Mouse (Mus musculus): ENCODE measurements around the gene Prkce. TPM values are rescaled to one million over a fixed set of nuclear protein-coding genes. Genes with fewer than 3 reads are reported as not detected.

The Prkce gene
- polyA plus RNA-seq, 1 experiment = 1.9 TPM

GRCm38 (mm10) chr17:86183788-86184187 is 16.2 kb downstream of the Prkce start:
- Histone ChIP-seq H3K36me3 (ENCODE audit: control insufficient read depth, insufficient read depth) (no peaks in the 10 kb centered on the region), H3K4me2 (ENCODE audit: low read depth) (no peak overlapping the region)

DNA sequence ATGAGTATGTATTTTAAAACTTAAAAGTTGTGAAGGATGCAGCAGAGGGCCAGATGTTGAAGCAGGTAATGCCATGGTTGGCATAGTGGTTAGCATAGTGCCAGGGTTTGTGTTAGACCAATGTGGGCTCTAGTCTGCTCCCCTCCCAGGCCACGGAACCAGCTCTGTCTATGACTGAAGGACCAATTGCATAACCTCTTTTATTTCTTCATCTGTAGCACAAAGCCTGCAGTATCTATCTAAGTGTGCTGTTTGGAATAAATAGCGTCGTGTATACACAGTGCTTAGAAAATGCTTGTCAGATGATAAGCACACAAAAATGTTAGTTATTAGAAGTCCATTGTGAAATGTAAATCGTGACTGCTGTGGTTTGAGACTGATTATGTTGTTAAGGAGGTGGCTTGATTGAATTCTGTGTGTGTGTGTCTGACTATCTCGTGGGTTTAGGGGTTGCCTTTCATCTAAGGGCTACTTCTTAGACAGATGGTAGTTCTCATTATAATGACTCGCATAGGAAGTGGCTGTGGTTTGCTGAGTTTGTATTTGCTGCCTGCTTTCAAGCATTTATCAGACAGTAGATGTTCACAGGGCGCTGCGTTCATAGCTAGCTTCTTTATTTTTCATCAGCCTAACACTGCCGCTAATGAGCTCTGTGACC is 17.1 kb downstream of the Prkce start:
- H3K27me3 ChIP-seq (ENCODE audit: control insufficient read depth, insufficient read depth, insufficient read length) = no peaks in the 10 kb centered on the region
- no peaks in the 10 kb centered on the region for H3K36me3 ChIP-seq (ENCODE audit: control insufficient read depth, insufficient read depth)
- no peak overlapping the region for H3ac ChIP-seq (ENCODE audit: control insufficient read depth, insufficient read length)
- H3K79me2 ChIP-seq (ENCODE audit: control insufficient read depth, insufficient read depth) = no peaks in the 10 kb centered on the region
- TF ChIP-seq E2F4 (IDR thresholded peaks at IDR 0.05; ENCODE audit: insufficient read depth) (no peak), MYOG (IDR thresholded peaks at IDR 0.05; ENCODE audit: control insufficient read depth in 1 of 3, insufficient read depth in 1 of 3, insufficient read length in 2 of 3, low read depth in 2 of 3) (no peak), MAX (IDR thresholded peaks at IDR 0.05; ENCODE audit: low read depth) (no peak), TCF3 (IDR thresholded peaks at IDR 0.05; ENCODE audit: insufficient read length, low read depth) (no peak), TCF12 (IDR thresholded peaks at IDR 0.05; ENCODE audit: insufficient read depth, poor library complexity, severe bottlenecking) (no peak), SRF (IDR thresholded peaks at IDR 0.05; ENCODE audit: control insufficient read depth, insufficient read length, low read depth) (no peak), POLR2A (IDR thresholded peaks at IDR 0.05; ENCODE audit: insufficient read length, low read depth) (no peak), CEBPB (IDR thresholded peaks at IDR 0.05; ENCODE audit: insufficient read depth, poor library complexity, severe bottlenecking) (no peak), REST (IDR thresholded peaks at IDR 0.05; ENCODE audit: insufficient read depth, insufficient read length) (no peak)
- H3K4me3 ChIP-seq = no peak overlapping the region
- H3K4me2 ChIP-seq (ENCODE audit: low read depth) = no peak overlapping the region

More at GRCm38 (mm10) chr17:86183788-86184187, 16.2 kb downstream of the Prkce start:
- no peaks in the 10 kb centered on the region for H3K27me3 ChIP-seq (ENCODE audit: control insufficient read depth, insufficient read depth, insufficient read length)
- H3ac ChIP-seq (ENCODE audit: control insufficient read depth, insufficient read length) = no peak overlapping the region
- no peak for TF ChIP-seq POLR2AphosphoS2 (IDR thresholded peaks at IDR 0.05; ENCODE audit: insufficient read length, low read depth)
- no peak for TF ChIP-seq CEBPB (IDR thresholded peaks at IDR 0.05; ENCODE audit: insufficient read depth, poor library complexity, severe bottlenecking)
- TF ChIP-seq E2F4 (IDR thresholded peaks at IDR 0.05; ENCODE audit: insufficient read depth) = no peak
- no peak for TF ChIP-seq MYOD1 (IDR thresholded peaks at IDR 0.05; ENCODE audit: control insufficient read depth in 1 of 3, insufficient read length in 2 of 3, low read depth in 2 of 3)
- TF ChIP-seq REST (IDR thresholded peaks at IDR 0.05; ENCODE audit: insufficient read depth, insufficient read length) = no peak
- H3K4me3 ChIP-seq = no peak overlapping the region
- no peaks in the 10 kb centered on the region for H3K79me2 ChIP-seq (ENCODE audit: control insufficient read depth, insufficient read depth)

- no peaks in the 10 kb centered on the region for H3K36me3 ChIP-seq (ENCODE audit: control insufficient read depth, insufficient read depth)
- no peak overlapping the region for H3K4me3 ChIP-seq
- no peaks in the 10 kb centered on the region for H3K27me3 ChIP-seq (ENCODE audit: control insufficient read depth, insufficient read depth, insufficient read length)
- H3ac ChIP-seq (ENCODE audit: control insufficient read depth, insufficient read length) = no peak overlapping the region
- no peak overlapping the region for H3K4me2 ChIP-seq (ENCODE audit: low read depth)
- H3K79me2 ChIP-seq (ENCODE audit: control insufficient read depth, insufficient read depth) = no peaks in the 10 kb centered on the region
- TF ChIP-seq REST (IDR thresholded peaks at IDR 0.05; ENCODE audit: insufficient read depth, insufficient read length) (no peak), POLR2A (IDR thresholded peaks at IDR 0.05; ENCODE audit: insufficient read length, low read depth) (no peak), SRF (IDR thresholded peaks at IDR 0.05; ENCODE audit: control insufficient read depth, insufficient read length, low read depth) (no peak), MYOG (IDR thresholded peaks at IDR 0.05; ENCODE audit: control insufficient read depth in 1 of 3, insufficient read depth in 1 of 3, insufficient read length in 2 of 3, low read depth in 2 of 3) (no peak), TCF12 (IDR thresholded peaks at IDR 0.05; ENCODE audit: insufficient read depth, poor library complexity, severe bottlenecking) (no peak), MAX (IDR thresholded peaks at IDR 0.05; ENCODE audit: low read depth) (no peak), USF1 (IDR thresholded peaks at IDR 0.05; ENCODE audit: low read depth) (no peak), CEBPB (IDR thresholded peaks at IDR 0.05; ENCODE audit: insufficient read depth, poor library complexity, severe bottlenecking) (no peak), E2F4 (IDR thresholded peaks at IDR 0.05; ENCODE audit: insufficient read depth) (no peak), POLR2AphosphoS2 (IDR thresholded peaks at IDR 0.05; ENCODE audit: insufficient read length, low read depth) (no peak), MYOD1 (IDR thresholded peaks at IDR 0.05; ENCODE audit: control insufficient read depth in 1 of 3, insufficient read length in 2 of 3, low read depth in 2 of 3) (no peak), TCF3 (IDR thresholded peaks at IDR 0.05; ENCODE audit: insufficient read length, low read depth) (no peak)
Measured at GRCm38 (mm10) chr17:86185584-86185983, 18.0 kb downstream of the Prkce start.

GRCm38 (mm10) chr17:86187777-86188176 is 20.2 kb downstream of the Prkce start:
- Histone ChIP-seq H3ac (ENCODE audit: control insufficient read depth, insufficient read length) (no peak overlapping the region), H3K79me2 (ENCODE audit: control insufficient read depth, insufficient read depth) (no peaks in the 10 kb centered on the region), H3K27me3 (ENCODE audit: control insufficient read depth, insufficient read depth, insufficient read length) (no peaks in the 10 kb centered on the region), H3K4me3 (no peak overlapping the region), H3K36me3 (ENCODE audit: control insufficient read depth, insufficient read depth) (no peaks in the 10 kb centered on the region), H3K4me2 (ENCODE audit: low read depth) (peak overlapping the region; percentile 19)
- TF ChIP-seq REST (IDR thresholded peaks at IDR 0.05; ENCODE audit: insufficient read depth, insufficient read length) = no peak
- no peak for TF ChIP-seq TCF12 (IDR thresholded peaks at IDR 0.05; ENCODE audit: insufficient read depth, poor library complexity, severe bottlenecking)
- TF ChIP-seq E2F4 (IDR thresholded peaks at IDR 0.05; ENCODE audit: insufficient read depth) = no peak
- TF ChIP-seq MAX (IDR thresholded peaks at IDR 0.05; ENCODE audit: low read depth) = no peak
- no peak for TF ChIP-seq POLR2AphosphoS2 (IDR thresholded peaks at IDR 0.05; ENCODE audit: insufficient read length, low read depth)
- TF ChIP-seq TCF3 (IDR thresholded peaks at IDR 0.05; ENCODE audit: insufficient read length, low read depth) = no peak
- no peak for TF ChIP-seq MYOD1 (IDR thresholded peaks at IDR 0.05; ENCODE audit: control insufficient read depth in 1 of 3, insufficient read length in 2 of 3, low read depth in 2 of 3)
- TF ChIP-seq POLR2A (IDR thresholded peaks at IDR 0.05; ENCODE audit: insufficient read length, low read depth) = no peak
- no peak for TF ChIP-seq SRF (IDR thresholded peaks at IDR 0.05; ENCODE audit: control insufficient read depth, insufficient read length, low read depth)
- TF ChIP-seq MYOG (IDR thresholded peaks at IDR 0.05; ENCODE audit: control insufficient read depth in 1 of 3, insufficient read depth in 1 of 3, insufficient read length in 2 of 3, low read depth in 2 of 3) = no peak
- no peak for TF ChIP-seq USF1 (IDR thresholded peaks at IDR 0.05; ENCODE audit: low read depth)

DNA sequence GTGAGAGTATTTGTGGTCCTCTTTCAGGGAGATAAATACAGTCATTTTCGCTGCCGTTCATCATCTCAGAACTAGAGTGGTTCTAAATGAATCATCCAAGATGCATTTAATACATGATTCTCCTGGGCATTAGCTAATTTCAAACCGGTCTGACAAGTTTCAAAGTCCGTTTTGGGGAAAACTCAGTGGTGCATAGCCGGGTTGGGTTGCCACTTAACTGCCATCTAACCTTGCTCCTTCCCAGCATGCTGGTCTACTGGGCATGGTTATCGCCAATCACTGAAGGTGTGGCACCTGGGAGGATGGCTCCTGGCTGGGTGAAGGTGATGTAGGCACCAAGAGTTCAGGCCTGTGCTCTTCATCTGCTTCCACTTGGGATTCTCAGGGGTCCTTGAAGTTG is 26.4 kb downstream of the Prkce start:
- Histone ChIP-seq H3ac (ENCODE audit: control insufficient read depth, insufficient read length) (no peak overlapping the region), H3K4me3 (no peak overlapping the region)
- TF ChIP-seq TCF12 (IDR thresholded peaks at IDR 0.05; ENCODE audit: insufficient read depth, poor library complexity, severe bottlenecking) = no peak
- TF ChIP-seq SRF (IDR thresholded peaks at IDR 0.05; ENCODE audit: control insufficient read depth, insufficient read length, low read depth) = no peak
- no peak for TF ChIP-seq POLR2AphosphoS2 (IDR thresholded peaks at IDR 0.05; ENCODE audit: insufficient read length, low read depth)
- TF ChIP-seq TCF3 (IDR thresholded peaks at IDR 0.05; ENCODE audit: insufficient read length, low read depth) = no peak
- no peak for TF ChIP-seq E2F4 (IDR thresholded peaks at IDR 0.05; ENCODE audit: insufficient read depth)
- TF ChIP-seq MYOD1 (IDR thresholded peaks at IDR 0.05; ENCODE audit: control insufficient read depth in 1 of 3, insufficient read length in 2 of 3, low read depth in 2 of 3) = no peak
- TF ChIP-seq POLR2A (IDR thresholded peaks at IDR 0.05; ENCODE audit: insufficient read length, low read depth) = no peak
- no peak for TF ChIP-seq USF1 (IDR thresholded peaks at IDR 0.05; ENCODE audit: low read depth)
- TF ChIP-seq REST (IDR thresholded peaks at IDR 0.05; ENCODE audit: insufficient read depth, insufficient read length) = no peak
- TF ChIP-seq MAX (IDR thresholded peaks at IDR 0.05; ENCODE audit: low read depth) = no peak
- no peak for TF ChIP-seq CEBPB (IDR thresholded peaks at IDR 0.05; ENCODE audit: insufficient read depth, poor library complexity, severe bottlenecking)
- TF ChIP-seq MYOG (IDR thresholded peaks at IDR 0.05; ENCODE audit: control insufficient read depth in 1 of 3, insufficient read depth in 1 of 3, insufficient read length in 2 of 3, low read depth in 2 of 3) = no peak

More for the DNA sequence above, 26.4 kb downstream of the Prkce start:
- Histone ChIP-seq H3K27me3 (ENCODE audit: control insufficient read depth, insufficient read depth, insufficient read length) (no peaks in the 10 kb centered on the region), H3K36me3 (ENCODE audit: control insufficient read depth, insufficient read depth) (no peaks in the 10 kb centered on the region), H3K79me2 (ENCODE audit: control insufficient read depth, insufficient read depth) (no peaks in the 10 kb centered on the region), H3K4me2 (ENCODE audit: low read depth) (no peak overlapping the region)
